Mouse (Mus musculus) CH12.LX (cell line): ENCODE results near the gene Clpsl2. TPM values are rescaled to one million over a fixed set of nuclear protein-coding genes. Genes with fewer than 3 reads are reported as not detected.

ENCODE experiments used
- DNase-seq: peaks from one replicate; pipeline ENCODE4 v3.0.0-alpha.2; 2013; ENCODE audit errors: extremely low read depth
- H3K27ac ChIP-seq: 2 replicates; pipeline ENCODE4 v1.5.1; 2012; ENCODE audit warnings: low read depth, mild to moderate bottlenecking, control low read depth, moderate library complexity; ENCODE audit not compliant: insufficient read depth
- H3K27me3 ChIP-seq: replicated peaks from 2 replicates; pipeline ENCODE3; 2012; ENCODE audit warnings: inconsistent platforms
- H3K36me3 ChIP-seq, 2 experiments: replicated peaks in 1 of 2; 2 replicates each; pipeline versions ENCODE3 to v1.6.1; 2012; ENCODE audit warnings: inconsistent platforms in 1 of 2, low read length in 1 of 2, mild to moderate bottlenecking in 1 of 2, mixed read lengths in 1 of 2, moderate library complexity in 1 of 2; ENCODE audit not compliant: control insufficient read depth in 1 of 2, insufficient read depth in 1 of 2
- H3K4me1 ChIP-seq, 2 experiments: 2 replicates each; pipeline ENCODE4 v1.6.1; 2012; ENCODE audit warnings: inconsistent platforms in 1 of 2, moderate library complexity in 1 of 2; ENCODE audit not compliant: insufficient read depth in 2 of 2, control insufficient read depth in 1 of 2
- H3K4me2 ChIP-seq: 2 replicates; pipeline ENCODE4 v1.6.1; 2012; ENCODE audit warnings: low read depth, mild to moderate bottlenecking, control low read depth; ENCODE audit not compliant: poor library complexity, insufficient read depth, severe bottlenecking
- H3K4me3 ChIP-seq, 3 experiments: fragments of 150-350 bp in 1 of 3; sonication (generic) in 1 of 3; replicated peaks in 1 of 3; 2 replicates each; pipeline versions ENCODE3 to v1.5.1; 2011 to 2012; ENCODE audit warnings: low read depth in 2 of 3, low read length in 2 of 3, mild to moderate bottlenecking in 2 of 3, moderate library complexity in 2 of 3, control low read depth in 1 of 3, improper control_type of control experiment in 1 of 3, inconsistent platforms in 1 of 3, mixed read lengths in 1 of 3; ENCODE audit not compliant: poor library complexity in 1 of 3
- H3K79me2 ChIP-seq: replicated peaks from 2 replicates; pipeline ENCODE4 v1.6.1; 2012; ENCODE audit warnings: mild to moderate bottlenecking, moderate library complexity; ENCODE audit not compliant: control insufficient read depth, poor library complexity, insufficient read depth, severe bottlenecking; ENCODE audit errors: extremely low read depth
- H3K9ac ChIP-seq: 2 replicates; pipeline ENCODE4 v1.6.1; 2012; ENCODE audit warnings: low read depth, mild to moderate bottlenecking, control low read depth, moderate library complexity; ENCODE audit not compliant: insufficient read depth
- H3K9me3 ChIP-seq: replicated peaks from 2 replicates; pipeline ENCODE3; 2012; ENCODE audit warnings: low read length, inconsistent platforms, mixed read lengths
- CTCF ChIP-seq, 2 experiments: IDR thresholded peaks in 1 of 2; conservative IDR thresholded peaks in 1 of 2; 2 replicates each; pipeline ENCODE4 v1.5.1; 2011 to 2012; ENCODE audit warnings: low read depth in 2 of 2, low read length in 2 of 2, improper control_type of control experiment in 1 of 2, inconsistent platforms in 1 of 2, mild to moderate bottlenecking in 1 of 2, moderate library complexity in 1 of 2
- ELF1 ChIP-seq: IDR thresholded peaks from 2 replicates; pipeline ENCODE4 v1.6.1; 2014; ENCODE audit warnings: low read depth, mild to moderate bottlenecking, inconsistent platforms, low read length, improper control_type of control experiment
- EP300 ChIP-seq: IDR thresholded peaks from 2 replicates; pipeline ENCODE4 v1.6.1; 2011; ENCODE audit warnings: low read length, improper control_type of control experiment
- ETS1 ChIP-seq: conservative IDR thresholded peaks from 2 replicates; pipeline ENCODE4 v1.6.1; 2012; ENCODE audit warnings: low read depth, mild to moderate bottlenecking, inconsistent platforms, low read length, improper control_type of control experiment, moderate library complexity
- GABPA ChIP-seq: IDR thresholded peaks from 2 replicates; pipeline ENCODE4 v1.6.1; 2012; ENCODE audit warnings: low read depth, low read length, improper control_type of control experiment, inconsistent platforms; ENCODE audit not compliant: insufficient replicate concordance
- IRF4 ChIP-seq: IDR thresholded peaks from 2 replicates; pipeline ENCODE4 v1.6.1; 2014; ENCODE audit warnings: low read depth, mild to moderate bottlenecking, inconsistent platforms, low read length, improper control_type of control experiment
- MAZ ChIP-seq: IDR thresholded peaks from 2 replicates; pipeline ENCODE4 v1.6.1; 2012; ENCODE audit warnings: low read depth, mild to moderate bottlenecking, inconsistent platforms, low read length, improper control_type of control experiment, moderate library complexity
- NRF1 ChIP-seq: IDR thresholded peaks from 2 replicates; pipeline ENCODE4 v1.6.1; 2014; ENCODE audit warnings: low read depth, mild to moderate bottlenecking, inconsistent platforms, low read length, improper control_type of control experiment, moderate library complexity
- PAX5 ChIP-seq: IDR thresholded peaks from 2 replicates; pipeline ENCODE4 v1.6.1; 2012; ENCODE audit warnings: low read length, inconsistent platforms, mixed read lengths
- POLR2A ChIP-seq: IDR thresholded peaks from 2 replicates; pipeline ENCODE4 v1.6.1; 2011; ENCODE audit warnings: low read depth, mild to moderate bottlenecking, improper control_type of control experiment, low read length
- SIN3A ChIP-seq: IDR thresholded peaks from 2 replicates; pipeline ENCODE4 v1.6.1; 2012; ENCODE audit warnings: low read length, improper control_type of control experiment, inconsistent platforms
- ZMIZ1 ChIP-seq: IDR thresholded peaks from 2 replicates; pipeline ENCODE4 v1.6.1; 2012; ENCODE audit warnings: low read depth, mild to moderate bottlenecking, inconsistent platforms, low read length, improper control_type of control experiment
- dilution Hi-C: fragments of 300-500 bp; cut with MboI; formaldehyde crosslinking; loops from 2 replicates; pipeline ENCODE4 v1.14.3; 2020; ENCODE audit warnings: low sequenced_read_pairs; ENCODE audit not compliant: extremely low pct_unique_long_range_greater_than_20kb, extremely low pct_ligation_motif_present
- in situ Hi-C: fragments of 300-500 bp; cut with MboI; formaldehyde crosslinking; loops from 3 replicates; pipeline ENCODE4 v1.14.3; 2019; ENCODE audit warnings: low sequenced_read_pairs, low pct_ligation_motif_present, low pct_unique_long_range_greater_than_20kb, mixed read lengths
- polyA plus RNA-seq: library from polyadenylated mRNA; unstranded; fragments of >175 nt; gene quantifications from 2 replicates; pipeline ENCODE4 v1.2.1, GENCODE M21; 2012; ENCODE audit warnings: low read depth; ENCODE audit not compliant: insufficient read length
- total RNA-seq, 2 experiments: library from RNA; depleted of rRNA; stranded (reverse); fragments of 300-350 nt in 1 of 2; fragments of >200 nt in 1 of 2; gene quantifications; 2 replicates each; pipeline ENCODE4 v1.2.3; 2012 to 2014

The Clpsl2 gene
- total and polyA plus RNA-seq, 3 experiments, result not detected

DNA sequence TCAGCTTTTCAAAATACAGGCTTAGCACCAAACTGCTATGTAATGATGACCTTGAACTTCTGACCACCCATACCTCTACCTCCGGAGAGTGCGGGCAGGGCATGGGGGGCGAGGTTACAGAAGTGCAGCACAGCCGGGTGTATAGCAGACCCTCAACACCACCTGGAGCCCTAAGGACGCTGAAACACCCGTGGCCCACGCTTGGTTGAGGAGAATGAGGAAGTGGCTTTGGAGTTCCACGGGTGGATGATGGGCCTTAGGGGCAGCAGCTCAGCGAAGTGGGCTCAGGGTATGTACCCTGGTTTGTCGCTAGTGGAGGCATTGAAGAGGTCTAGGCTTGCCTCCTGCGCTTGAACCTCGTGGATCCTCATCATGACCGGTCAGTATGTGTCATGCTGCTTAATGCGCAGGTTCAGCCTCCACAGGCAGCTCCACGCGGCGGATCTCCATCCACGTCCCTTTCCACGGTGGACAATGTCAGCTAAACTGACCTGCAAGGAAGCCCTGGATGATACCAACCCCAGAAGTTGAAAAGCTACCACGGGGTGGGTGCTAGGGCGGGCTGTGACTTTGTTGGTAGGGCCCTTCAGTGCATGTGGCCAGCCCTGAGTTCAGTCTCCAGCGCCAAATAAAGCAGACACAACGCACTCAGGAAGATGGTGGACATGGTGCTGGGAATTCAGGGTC is 25.1 kb upstream of the Clpsl2 start:
- no peaks in the 10 kb centered on the region for H3K79me2 ChIP-seq
- TF ChIP-seq NRF1, result no peak
- no peak for TF ChIP-seq IRF4
- no peak for TF ChIP-seq CTCF (conservative IDR thresholded peaks at IDR 0.05 in 1 of 2, IDR thresholded peaks at IDR 0.05 in 1 of 2; ENCODE audit: low read depth in 2 of 2, low read length in 2 of 2)
- TF ChIP-seq EP300, result no peak
- no peak for TF ChIP-seq ZMIZ1
- no peak for TF ChIP-seq ETS1
- TF ChIP-seq GABPA, result no peak
- no peak for TF ChIP-seq SIN3A
- peaks cover 13% of the 10 kb centered on the region for H3K27me3 ChIP-seq
- H3K4me3 ChIP-seq, result peak overlapping the region in 2 of 3 experiments; percentile 53 to 70
- dilution Hi-C loops (no loop called here), in situ Hi-C loops (loop anchor here (5.0 to 25.0 kb wide), 3 partner anchors 47 to 312 kb away; partner anchors contain the start of gene Def6)
- H3K36me3 ChIP-seq, result peaks cover 0 to 2% of the 10 kb centered on the region in 2 experiments
- no peak overlapping the region for H3K27ac ChIP-seq
- peaks cover 16 to 52% of the 10 kb centered on the region in 2 experiments for H3K4me1 ChIP-seq
- H3K4me2 ChIP-seq, result peak overlapping the region; percentile 53; the same call in 1 of the 2 replicates
- H3K9ac ChIP-seq, result no peak overlapping the region; the same call in 1 of the 2 replicates
- no peak for DNase-seq
- no peaks in the 10 kb centered on the region for H3K9me3 ChIP-seq

DNA sequence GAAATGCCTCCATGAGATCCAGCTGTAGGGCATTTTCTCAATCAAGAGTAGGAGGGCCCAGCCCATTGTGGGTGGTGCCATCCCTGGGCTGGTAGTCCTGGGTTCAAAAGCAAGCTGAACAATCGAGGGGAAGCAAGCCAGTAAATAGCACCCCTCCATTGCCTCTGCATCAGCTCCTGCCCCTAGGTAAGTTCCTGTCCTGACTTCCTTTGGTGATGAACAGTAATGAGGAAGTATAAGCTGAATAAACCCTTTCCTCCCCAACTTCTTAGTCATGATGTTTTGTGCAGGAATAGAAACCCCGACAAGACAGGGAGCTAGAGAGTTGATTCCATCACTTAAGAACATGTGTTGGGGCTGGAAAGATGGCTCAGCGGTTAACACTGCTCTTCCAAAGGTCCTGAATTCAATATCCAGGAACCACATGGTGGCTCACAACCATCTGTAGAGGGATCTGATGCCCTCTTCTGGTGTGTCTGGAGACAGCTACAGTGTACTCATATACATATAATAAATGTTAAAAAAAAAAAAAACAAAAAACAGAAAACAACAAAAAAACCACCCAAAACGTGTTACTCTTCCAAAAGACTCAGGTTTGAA is 24.3 kb upstream of the Clpsl2 start:
- H3K4me3 ChIP-seq, result no peak overlapping the region
- H3K4me1 ChIP-seq, result peaks cover 14 to 47% of the 10 kb centered on the region in 2 experiments
- H3K9ac ChIP-seq, result no peak overlapping the region
- peaks cover 0 to 2% of the 10 kb centered on the region in 2 experiments for H3K36me3 ChIP-seq
- in situ Hi-C loops (loop anchor here (5.0 to 25.0 kb wide), 3 partner anchors 48 to 313 kb away; partner anchors contain the start of gene Def6), dilution Hi-C loops (no loop called here)
- H3K79me2 ChIP-seq, result no peaks in the 10 kb centered on the region
- peaks cover 13% of the 10 kb centered on the region for H3K27me3 ChIP-seq
- H3K27ac ChIP-seq, result no peak overlapping the region
- no peak for DNase-seq
- no peaks in the 10 kb centered on the region for H3K9me3 ChIP-seq
- TF ChIP-seq CTCF (conservative IDR thresholded peaks at IDR 0.05 in 1 of 2, IDR thresholded peaks at IDR 0.05 in 1 of 2; ENCODE audit: low read depth in 2 of 2, low read length in 2 of 2) (peak in 1 of 2 experiments; percentile 27; a peak in 2 of 4 replicates), MAZ (no peak), POLR2A (no peak), ELF1 (no peak), PAX5 (no peak), ZMIZ1 (no peak)
- no peak overlapping the region for H3K4me2 ChIP-seq
